Mouse (Mus musculus) left cerebral cortex, adult 2 months (tissue): Measurements from ENCODE around the gene Fxyd5. TPM values are rescaled to one million over a fixed set of nuclear protein-coding genes. Genes with fewer than 3 reads are reported as not detected.

Experiments
- DNase-seq, 2 experiments: peaks; one replicate each; pipeline ENCODE4 v3.0.0; 2021 to 2022; ENCODE audit warnings: low spot score in 2 of 2, mixed read lengths in 1 of 2; ENCODE audit errors: extremely low spot score in 1 of 2
- H3K27ac ChIP-seq: fragments of 200-600 bp; 2 replicates; pipeline ENCODE4 v1.8.1; 2022
- H3K4me3 ChIP-seq: fragments of 200-600 bp; 2 replicates; pipeline ENCODE4 v1.8.1; 2022
- CTCF ChIP-seq: fragments of 200-600 bp; IDR thresholded peaks from 2 replicates; pipeline ENCODE4 v1.8.1; 2022; ENCODE audit warnings: antibody characterized with exemption, mild to moderate bottlenecking, moderate library complexity
- intact Hi-C: fragments of 180-260 bp; cut with DNase I; formaldehyde crosslinking; loops from one replicate; pipeline ENCODE4 v1.15.1; 2025
- total RNA-seq, 2 experiments: library from RNA; stranded (reverse); gene quantifications; 2 replicates each; pipeline ENCODE4 v1.2.3; 2021

The Fxyd5 gene
- total RNA-seq, 2 experiments from 2014 or later, result 34.1 to 39.0 TPM

DNA sequence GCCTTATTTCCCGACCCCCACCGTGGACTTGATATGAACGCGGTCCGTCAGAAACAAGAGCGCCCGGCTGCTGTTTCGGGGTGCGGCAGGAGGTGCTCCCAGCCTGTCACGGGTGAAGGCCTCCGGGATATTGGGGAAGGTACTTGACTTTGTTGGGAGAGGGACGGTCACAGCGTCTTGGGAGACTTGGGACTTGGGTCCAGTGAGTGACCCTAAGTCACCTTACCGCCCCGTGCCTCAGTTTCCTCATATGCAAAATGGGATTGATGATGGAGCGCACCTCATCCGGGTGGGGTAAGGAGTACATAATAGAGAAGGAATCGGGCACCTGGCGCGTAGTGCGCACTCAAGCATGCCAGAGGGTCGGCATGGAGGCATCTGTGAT lies 10.0 kb upstream of the Fxyd5 start:
- no peak for DNase-seq
- H3K27ac ChIP-seq, result peak overlapping the region; percentile 97
- intact Hi-C loops, result loop anchor here (2.0 to 5.0 kb wide), 2 partner anchors 80 to 95 kb away; partner anchors contain the start of genes Fam187b, Lsr and Usf2
- TF ChIP-seq CTCF, result no peak
- peak overlapping the region; percentile 65 for H3K4me3 ChIP-seq

DNA sequence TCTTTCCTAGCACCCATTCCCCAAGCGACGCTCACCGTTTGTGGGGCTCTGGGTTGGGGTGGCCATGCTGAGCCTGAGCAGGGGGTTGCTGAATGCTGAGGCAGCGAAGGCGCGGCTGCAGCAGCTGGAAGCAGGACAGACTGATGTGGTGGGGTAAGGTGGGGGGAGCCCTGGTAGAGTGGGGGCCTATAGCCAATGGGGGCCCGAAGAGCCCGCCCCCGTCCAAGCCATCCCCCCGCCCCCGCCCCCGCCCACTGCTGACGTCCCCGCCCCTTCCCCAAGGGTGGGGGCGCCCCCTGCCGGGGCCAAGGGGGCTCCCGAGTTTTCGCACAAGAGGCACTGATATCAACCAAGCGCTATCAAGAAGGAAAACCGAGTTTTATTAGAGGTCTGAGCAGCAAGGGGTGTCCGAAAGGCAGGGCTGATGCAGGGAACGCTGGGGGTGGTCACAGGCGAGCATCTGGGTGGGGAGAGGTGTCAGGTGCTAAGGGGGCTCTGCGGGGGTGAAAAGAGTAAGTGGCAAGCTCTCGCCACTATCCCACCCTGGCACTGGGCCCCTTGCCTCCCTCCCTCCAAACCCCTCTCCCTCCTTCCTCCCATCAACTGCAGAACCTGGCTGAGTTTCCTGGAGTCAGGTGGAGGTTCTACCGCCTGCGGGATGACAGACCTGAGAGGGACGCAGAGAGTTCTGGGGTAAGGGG lies 9.2 kb upstream of the Fxyd5 start, which contains the start of gene Fxyd7:
TSS of gene Fxyd7 (minus strand) at position 147 of the 701 bp plus-strand sequence.
- TF ChIP-seq CTCF, result peak; percentile 6; the same call in 1 of the 2 replicates
- Histone ChIP-seq H3K4me3 (peak within 1 kb of the TSS; percentile 65), H3K27ac (peak within 1 kb of the TSS; percentile 97)

DNA sequence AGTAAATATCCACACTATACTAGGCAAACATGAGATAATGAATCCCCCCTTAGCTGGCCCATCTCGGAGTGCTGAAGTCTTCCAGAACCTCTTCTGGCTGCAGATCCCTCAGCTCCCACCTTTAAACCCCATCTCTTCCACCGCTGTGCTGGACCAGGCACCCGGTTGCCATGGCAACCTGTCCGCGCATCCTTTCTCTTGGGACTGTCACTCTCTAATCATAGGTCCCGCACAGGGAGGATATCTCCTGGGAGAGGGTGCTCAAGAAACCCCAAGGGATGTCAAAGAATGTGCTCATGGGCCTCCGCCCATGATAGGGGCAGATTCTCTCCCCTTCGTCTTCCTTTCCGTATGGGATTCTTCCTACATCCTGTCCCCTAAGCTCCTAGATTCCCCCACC lies 8.6 kb upstream of the Fxyd5 start:
- TF ChIP-seq CTCF, result no peak
- peak; percentile 51 to 68 for DNase-seq
- Histone ChIP-seq H3K27ac (peak overlapping the region; percentile 97), H3K4me3 (peak overlapping the region; percentile 65)
- intact Hi-C loops, result loop anchor here (5.0 kb wide), 1 partner anchor 79 kb away; the partner anchor contains the start of genes Fam187b and Lsr

More for the DNA sequence above, 9.2 kb upstream of the Fxyd5 start, which contains the start of gene Fxyd7:
- DNase-seq, result peak; percentile 37 to 44
- intact Hi-C loops, result loop anchor here (2.0 to 5.0 kb wide), 2 partner anchors 79 to 95 kb away; partner anchors contain the start of genes Fam187b, Lsr and Usf2

GRCm38 (mm10) chr7:31050487-31050886 lies 8.2 kb upstream of the Fxyd5 start:
- Histone ChIP-seq H3K27ac (peak overlapping the region; percentile 97), H3K4me3 (peak overlapping the region; percentile 65)
- intact Hi-C loops, result loop anchor here (5.0 kb wide), 1 partner anchor 78 kb away; the partner anchor contains the start of genes Fam187b and Lsr
- no peak for TF ChIP-seq CTCF
- peak in 1 of 2 experiments; percentile 21 for DNase-seq

GRCm38 (mm10) chr7:31049846-31050281 lies 7.6 kb upstream of the Fxyd5 start:
- intact Hi-C loops, result loop anchor here (5.0 kb wide), 1 partner anchor 78 kb away; the partner anchor contains the start of genes Fam187b and Lsr
- no peak for TF ChIP-seq CTCF
- DNase-seq, result peak; percentile 50 to 67
- Histone ChIP-seq H3K27ac (peak overlapping the region; percentile 97), H3K4me3 (peak overlapping the region; percentile 65)

- H3K4me3 ChIP-seq, result peak overlapping the region; percentile 65
- peak in 1 of 2 experiments; percentile 47 for DNase-seq
- TF ChIP-seq CTCF, result peak; percentile 14
- peak overlapping the region; percentile 97 for H3K27ac ChIP-seq
- intact Hi-C loops, result no loop called here
Observed at GRCm38 (mm10) chr7:31049135-31049845, 7.0 kb upstream of the Fxyd5 start.

DNA sequence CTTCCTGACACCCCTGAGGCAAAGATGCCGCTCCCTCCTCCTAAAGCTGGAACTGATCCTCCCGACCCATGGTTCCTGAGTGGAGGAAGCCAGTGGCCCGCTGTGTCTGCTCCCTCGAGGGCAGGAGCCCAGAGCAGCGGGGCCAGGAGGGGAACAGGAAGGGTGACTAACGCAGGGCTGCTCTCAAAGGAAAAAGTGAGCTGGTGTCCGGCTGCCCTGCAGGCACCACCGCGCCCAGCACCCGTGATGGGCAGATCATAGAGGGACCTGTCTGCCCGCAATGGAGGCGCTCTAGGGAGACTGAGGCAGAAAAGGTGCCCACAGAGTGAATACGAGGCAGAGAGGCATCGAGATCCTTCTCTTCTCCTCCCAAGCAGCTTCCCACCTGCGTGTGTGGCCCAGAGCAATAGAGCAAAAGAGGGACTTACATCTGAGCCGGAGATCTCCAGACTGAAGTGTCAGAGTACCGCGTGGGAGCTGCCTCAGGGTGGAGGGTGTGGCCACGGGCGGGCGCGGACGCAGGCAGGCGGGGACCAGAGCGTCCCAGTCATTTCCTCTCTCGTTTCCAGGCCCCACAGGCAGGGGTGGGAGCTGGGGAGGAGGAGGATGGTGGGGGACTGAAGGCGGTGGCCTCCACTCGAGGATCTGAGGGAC lies 492 bp downstream of the Fxyd5 start:
- TF ChIP-seq CTCF, result no peak
- peak overlapping the region; percentile 37 for H3K4me3 ChIP-seq
- DNase-seq, result peak in 1 of 2 experiments; percentile 30
- peak overlapping the region; percentile 50 for H3K27ac ChIP-seq
- intact Hi-C loops, result no loop called here

DNA sequence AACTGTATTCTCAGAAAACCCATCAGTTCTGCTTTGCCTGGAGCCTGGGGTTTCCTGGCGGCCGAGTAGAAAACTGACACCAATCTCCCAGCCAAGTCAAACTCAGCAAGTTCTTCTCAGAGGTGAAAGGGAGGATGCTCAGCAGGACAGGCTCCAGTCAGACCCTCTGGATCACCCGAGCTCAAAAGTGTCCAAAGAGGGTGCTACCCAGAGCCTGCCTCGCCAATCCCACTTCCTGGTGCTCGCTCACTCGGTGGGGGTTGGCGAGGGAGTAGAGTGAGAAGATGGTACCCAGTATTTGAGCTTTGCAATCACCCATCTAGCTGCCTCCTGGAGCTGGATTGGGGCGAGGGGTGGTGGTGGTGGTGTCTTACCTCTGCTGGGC lies 1.3 kb downstream of the Fxyd5 start:
- Histone ChIP-seq H3K4me3 (0 out of 2 replicates have a peak overlapping the region, but pooled peaks have one; percentile 37), H3K27ac (no peak overlapping the region)
- intact Hi-C loops, result no loop called here
- no peak for DNase-seq
- no peak for TF ChIP-seq CTCF

DNA sequence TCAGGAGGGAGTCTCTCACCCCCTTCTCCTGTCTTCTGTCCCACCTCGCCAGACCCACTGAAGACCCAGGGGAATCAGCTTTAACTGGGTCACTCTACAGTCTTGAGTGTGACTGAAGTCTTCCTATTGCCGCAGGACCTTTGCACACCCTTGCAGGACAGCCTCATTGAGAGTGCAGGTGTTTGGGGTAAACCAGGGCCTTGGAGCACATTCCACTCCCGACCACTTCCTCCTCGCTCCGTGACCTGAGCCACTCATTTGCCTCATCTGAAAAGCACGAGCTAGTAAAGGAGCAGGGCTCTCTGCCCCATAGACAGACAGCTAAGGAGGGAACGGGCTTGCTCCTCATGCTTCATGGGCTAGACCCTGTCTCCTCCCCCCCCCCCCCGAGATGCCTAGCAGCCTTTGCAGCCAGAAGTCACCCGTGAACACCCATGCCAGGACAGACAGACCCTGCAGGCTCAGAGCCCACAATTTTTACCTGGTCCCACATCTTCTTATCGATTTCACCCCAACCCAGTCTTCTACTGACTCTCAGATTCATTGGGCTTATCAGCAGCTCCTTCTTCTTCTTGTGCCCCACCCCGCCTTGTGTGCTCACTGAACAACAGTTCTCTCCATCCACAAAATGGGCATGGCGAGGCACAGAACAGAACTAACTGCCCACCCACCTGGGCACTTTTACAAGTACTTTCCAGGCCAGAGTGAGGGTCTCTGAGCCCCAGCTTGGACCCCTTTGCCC lies 1.8 kb downstream of the Fxyd5 start:
- H3K4me3 ChIP-seq, result no peak overlapping the region
- no peak for DNase-seq
- intact Hi-C loops, result no loop called here
- TF ChIP-seq CTCF, result no peak
- H3K27ac ChIP-seq, result no peak overlapping the region

GRCm38 (mm10) chr7:31039011-31039410 lies 3.3 kb downstream of the Fxyd5 start:
- intact Hi-C loops, result no loop called here

GRCm38 (mm10) chr7:31037675-31038074 lies 4.6 kb downstream of the Fxyd5 start:
- no peak for DNase-seq
- TF ChIP-seq CTCF, result no peak
- Histone ChIP-seq H3K4me3 (no peak overlapping the region), H3K27ac (no peak overlapping the region)
- intact Hi-C loops, result no loop called here

More at GRCm38 (mm10) chr7:31039011-31039410, 3.3 kb downstream of the Fxyd5 start:
- no peak for TF ChIP-seq CTCF
- H3K4me3 ChIP-seq, result no peak overlapping the region
- DNase-seq, result no peak
- H3K27ac ChIP-seq, result no peak overlapping the region
